Mouse (Mus musculus): ENCODE data around the gene Nup50. TPM values are rescaled to one million over a fixed set of nuclear protein-coding genes. Genes with fewer than 3 reads are reported as not detected.

Gene Nup50
- total RNA-seq, 2 experiments from 2014 or later = 30.6 to 33.4 TPM

- no peak for DNase-seq (ENCODE audit: low spot score in 2 of 2)
Measured at GRCm38 (mm10) chr15:84948990-84949389, 25.8 kb downstream of the Nup50 start.

- peak; percentile 82 to 84 for DNase-seq (ENCODE audit: low spot score in 2 of 2)
Measured at GRCm38 (mm10) chr15:84950053-84950452, 26.8 kb downstream of the Nup50 start.

- DNase-seq (ENCODE audit: low spot score in 2 of 2) = no peak
Measured at GRCm38 (mm10) chr15:84953259-84953658, 30.0 kb downstream of the Nup50 start.

- DNase-seq (ENCODE audit: low spot score in 2 of 2) = peak; percentile 62 to 77
Measured at GRCm38 (mm10) chr15:84957851-84958250, 34.6 kb downstream of the Nup50 start.

GRCm38 (mm10) chr15:84958331-84958730, 35.1 kb downstream of the Nup50 start:
- no peak for DNase-seq (ENCODE audit: low spot score in 2 of 2)

- DNase-seq (ENCODE audit: low spot score in 2 of 2) = no peak
Measured at GRCm38 (mm10) chr15:84959891-84960290, 36.7 kb downstream of the Nup50 start.

- DNase-seq (ENCODE audit: low spot score in 2 of 2) = peak; percentile 74 to 84
Measured at GRCm38 (mm10) chr15:84960692-84961091, 37.5 kb downstream of the Nup50 start.

GRCm38 (mm10) chr15:84962518-84962917, 39.3 kb downstream of the Nup50 start:
- no peak for DNase-seq (ENCODE audit: low spot score in 2 of 2)

GRCm38 (mm10) chr15:84964771-84965170, 41.6 kb downstream of the Nup50 start:
- DNase-seq (ENCODE audit: low spot score in 2 of 2) = no peak

GRCm38 (mm10) chr15:84965575-84966360, 42.6 kb downstream of the Nup50 start:
- DNase-seq (ENCODE audit: low spot score in 2 of 2) = no peak

GRCm38 (mm10) chr15:84968534-84968933, 45.3 kb downstream of the Nup50 start:
- DNase-seq (ENCODE audit: low spot score in 2 of 2) = no peak

- no peak for DNase-seq (ENCODE audit: low spot score in 2 of 2)
Measured at GRCm38 (mm10) chr15:84972860-84973543, 49.8 kb downstream of the Nup50 start.

- no peak for DNase-seq (ENCODE audit: low spot score in 2 of 2)
Measured at GRCm38 (mm10) chr15:84973544-84973871, 50.3 kb downstream of the Nup50 start.

GRCm38 (mm10) chr15:84975729-84976128, 52.5 kb downstream of the Nup50 start:
- DNase-seq (ENCODE audit: low spot score in 2 of 2) = peak; percentile 72 to 76

GRCm38 (mm10) chr15:84981609-84982313, 58.5 kb downstream of the Nup50 start:
- DNase-seq (ENCODE audit: low spot score in 2 of 2) = peak in 1 of 2 experiments; percentile 54

GRCm38 (mm10) chr15:84982888-84983287, 59.7 kb downstream of the Nup50 start:
- DNase-seq (ENCODE audit: low spot score in 2 of 2) = no peak

GRCm38 (mm10) chr15:84983721-84984120, 60.5 kb downstream of the Nup50 start:
- DNase-seq (ENCODE audit: low spot score in 2 of 2) = no peak

GRCm38 (mm10) chr15:84985516-84986160, 62.4 kb downstream of the Nup50 start:
- peak in 1 of 2 experiments; percentile 34 for DNase-seq (ENCODE audit: low spot score in 2 of 2)

- DNase-seq (ENCODE audit: low spot score in 2 of 2) = no peak
Measured at GRCm38 (mm10) chr15:84986171-84987019, 63.2 kb downstream of the Nup50 start.

GRCm38 (mm10) chr15:84987020-84987815, 64.0 kb downstream of the Nup50 start:
- DNase-seq (ENCODE audit: low spot score in 2 of 2) = peak; percentile 49
